Mouse (Mus musculus) neural tube, embryonic 14.5 days (tissue): ENCODE results near the gene Vps13c. TPM values are rescaled to one million over a fixed set of nuclear protein-coding genes. Genes with fewer than 3 reads are reported as not detected.
A peak's percentile ranks its signal among the peaks of the same experiment; 100 is the strongest.

Experiments used
- ATAC-seq: fragments of 200-750 bp; cut with Nextera tagmentation; 2 replicates; pipeline ENCODE4 v1.8.0; 2017; ENCODE audit warnings: low read depth, mild to moderate bottlenecking, moderate TSS enrichment, moderate library complexity
- H3K27ac ChIP-seq: fragments of 300-500 bp; sonication (generic); 2 replicates; pipeline ENCODE4 v1.5.1; 2014; ENCODE audit warnings: low read depth, mild to moderate bottlenecking, control low read depth, low read length, moderate library complexity, mixed read lengths
- H3K27me3 ChIP-seq: fragments of 300-500 bp; sonication (generic); 2 replicates; pipeline ENCODE4 v1.6.1; 2014; ENCODE audit warnings: low read length; ENCODE audit not compliant: control insufficient read depth, insufficient read depth
- H3K36me3 ChIP-seq: fragments of 300-500 bp; sonication (generic); 2 replicates; pipeline ENCODE4 v1.6.1; 2014; ENCODE audit warnings: low read length, mixed read lengths; ENCODE audit not compliant: control insufficient read depth, insufficient read depth
- H3K4me1 ChIP-seq: fragments of 300-500 bp; sonication (generic); 2 replicates; pipeline ENCODE4 v1.6.1; 2014; ENCODE audit warnings: low read length; ENCODE audit not compliant: control insufficient read depth, insufficient read depth
- H3K4me2 ChIP-seq: fragments of 300-500 bp; sonication (generic); 2 replicates; pipeline ENCODE4 v1.6.1; 2014; ENCODE audit warnings: mild to moderate bottlenecking, low read depth, low read length, control low read depth
- H3K4me3 ChIP-seq: fragments of 300-500 bp; sonication (generic); 2 replicates; pipeline ENCODE4 v1.5.1; 2014; ENCODE audit warnings: low read depth, low read length, control low read depth, mixed read lengths
- H3K9ac ChIP-seq: fragments of 300-500 bp; sonication (generic); replicated peaks from 2 replicates; pipeline ENCODE4 v1.6.1; 2014; ENCODE audit warnings: low read depth, mild to moderate bottlenecking, control low read depth, low read length, mixed read lengths
- H3K9me3 ChIP-seq: fragments of 300-500 bp; sonication (generic); 2 replicates; pipeline ENCODE4 v1.6.1; 2016; ENCODE audit warnings: low read length; ENCODE audit not compliant: control insufficient read depth
- WGBS: fragments of 180-500 bp; shearing (Covaris S2); extraction: QIAGEN DNeasy Blood & Tissue Kit; methylation state at CpG from one replicate; pipeline ENCODE4 v1.1.7; 2014; 5-methylcytosine and 5-hydroxymethylcytosine counted together
- polyA plus RNA-seq: library from polyadenylated mRNA; unstranded; fragments of >200 nt; fragmentation: Nextera tagmentation; extraction: Ambion mirVana; gene quantifications from 2 replicates; pipeline ENCODE4 v1.2.1, GENCODE M21; 2014

Gene Vps13c
- polyA plus RNA-seq, 1 experiment from 2014 or later: 16.5 TPM

DNA sequence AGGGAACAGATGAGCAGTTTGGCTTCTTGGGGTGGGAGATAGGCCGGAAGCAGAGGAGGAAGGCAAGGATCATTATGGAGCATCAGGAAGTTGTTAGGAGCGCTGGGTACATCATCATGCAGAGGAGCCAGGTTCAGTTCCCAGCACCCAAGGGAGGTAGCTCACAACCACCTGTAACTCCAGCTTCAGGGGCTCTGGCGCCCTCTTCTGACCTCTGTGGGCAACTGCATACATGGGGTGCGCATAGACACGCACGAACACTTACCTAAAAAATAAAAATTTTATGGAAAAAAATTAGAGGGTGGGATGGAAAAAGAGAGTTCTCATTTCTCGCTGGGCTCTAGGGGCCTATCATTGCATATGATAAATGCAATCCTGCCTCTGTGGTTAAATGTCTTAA, 14.7 kb upstream of the Vps13c start:
- H3K27me3 ChIP-seq: peaks cover 9% of the 10 kb centered on the region; the same call in 1 of the 2 replicates
- no peak overlapping the region for H3K4me2 ChIP-seq
- no peaks in the 10 kb centered on the region for H3K36me3 ChIP-seq
- no peaks in the 10 kb centered on the region for H3K4me1 ChIP-seq
- no peaks in the 10 kb centered on the region for H3K9me3 ChIP-seq
- H3K4me3 ChIP-seq: no peak overlapping the region
- no peak for ATAC-seq
- no peak overlapping the region for H3K27ac ChIP-seq
- WGBS: 86% methylated on average over 7 of the region's 7 CpGs
- H3K9ac ChIP-seq: no peak overlapping the region

GRCm38 (mm10) chr9:67828182-67828581, 12.0 kb upstream of the Vps13c start:
- Histone ChIP-seq H3K27me3 (peaks cover 23% of the 10 kb centered on the region), H3K36me3 (no peaks in the 10 kb centered on the region), H3K9ac (no peak overlapping the region), H3K4me1 (0 out of 2 replicates have a peak, but pooled peaks cover 5% of the 10 kb centered on the region), H3K4me3 (no peak overlapping the region), H3K4me2 (no peak overlapping the region), H3K27ac (no peak overlapping the region), H3K9me3 (no peaks in the 10 kb centered on the region)
- no peak for ATAC-seq
- WGBS: 7% methylated on average over 3 of the region's 3 CpGs

GRCm38 (mm10) chr9:67830411-67831358, 9.5 kb upstream of the Vps13c start:
- H3K36me3 ChIP-seq: no peaks in the 10 kb centered on the region
- H3K4me3 ChIP-seq: peak overlapping the region; percentile 48
- ATAC-seq: peak; percentile 87
- H3K4me1 ChIP-seq: 0 out of 2 replicates have a peak, but pooled peaks cover 5% of the 10 kb centered on the region
- peak overlapping the region; percentile 56 for H3K9ac ChIP-seq
- no peaks in the 10 kb centered on the region for H3K9me3 ChIP-seq
- WGBS: 3% methylated on average over 67 of the region's 84 CpGs
- peaks cover 28% of the 10 kb centered on the region for H3K27me3 ChIP-seq
- peak overlapping the region; percentile 71 for H3K4me2 ChIP-seq
- no peak overlapping the region for H3K27ac ChIP-seq

GRCm38 (mm10) chr9:67831359-67832045, 8.7 kb upstream of the Vps13c start:
- Histone ChIP-seq H3K9ac (peak overlapping the region; percentile 56), H3K27me3 (peaks cover 28% of the 10 kb centered on the region), H3K4me1 (0 out of 2 replicates have a peak, but pooled peaks cover 5% of the 10 kb centered on the region), H3K9me3 (no peaks in the 10 kb centered on the region), H3K4me3 (peak overlapping the region; percentile 48), H3K36me3 (no peaks in the 10 kb centered on the region), H3K27ac (no peak overlapping the region), H3K4me2 (peak overlapping the region; percentile 71)
- ATAC-seq: peak; percentile 72
- 2% methylated on average over 57 of the region's 57 CpGs for WGBS

- 6% methylated on average over 20 of the region's 20 CpGs for WGBS
- Histone ChIP-seq H3K27ac (no peak within 1 kb of the TSS), H3K4me3 (peak within 1 kb of the TSS; percentile 48), H3K9ac (peak within 1 kb of the TSS; percentile 56), H3K36me3 (no peaks in the 10 kb centered on the region), H3K9me3 (no peaks in the 10 kb centered on the region), H3K4me1 (0 out of 2 replicates have a peak, but pooled peaks cover 5% of the 10 kb centered on the region), H3K27me3 (peaks cover 28% of the 10 kb centered on the region), H3K4me2 (peak within 1 kb of the TSS; percentile 71)
- ATAC-seq: no peak
Observed at GRCm38 (mm10) chr9:67832046-67832605, 8.1 kb upstream of the Vps13c start, which contains the start of gene C2cd4a. C2cd4a (minus strand) TSS chr9:67832330.

- H3K4me2 ChIP-seq: no peak overlapping the region
- no peak overlapping the region for H3K9ac ChIP-seq
- H3K4me3 ChIP-seq: no peak overlapping the region
- 0 out of 2 replicates have a peak, but pooled peaks cover 5% of the 10 kb centered on the region for H3K4me1 ChIP-seq
- H3K27me3 ChIP-seq: peaks cover 28% of the 10 kb centered on the region
- H3K36me3 ChIP-seq: no peaks in the 10 kb centered on the region
- 92% methylated on average over 5 of the region's 5 CpGs for whole genome bisulfite sequencing
- H3K27ac ChIP-seq: no peak overlapping the region
- no peak for ATAC-seq
- no peaks in the 10 kb centered on the region for H3K9me3 ChIP-seq
Observed at GRCm38 (mm10) chr9:67834535-67834934, 5.7 kb upstream of the Vps13c start.

- peaks cover 6% of the 10 kb centered on the region; the same call in 1 of the 2 replicates for H3K27me3 ChIP-seq
- no peak overlapping the region for H3K9ac ChIP-seq
- WGBS: 83% methylated on average over 2 of the region's 2 CpGs
- H3K4me2 ChIP-seq: no peak overlapping the region
- peaks cover 6% of the 10 kb centered on the region for H3K4me1 ChIP-seq
- ATAC-seq: no peak
- no peak overlapping the region for H3K4me3 ChIP-seq
- no peak overlapping the region for H3K27ac ChIP-seq
- H3K9me3 ChIP-seq: no peaks in the 10 kb centered on the region
- no peaks in the 10 kb centered on the region for H3K36me3 ChIP-seq
Observed at GRCm38 (mm10) chr9:67837311-67837710, 2.9 kb upstream of the Vps13c start.

DNA sequence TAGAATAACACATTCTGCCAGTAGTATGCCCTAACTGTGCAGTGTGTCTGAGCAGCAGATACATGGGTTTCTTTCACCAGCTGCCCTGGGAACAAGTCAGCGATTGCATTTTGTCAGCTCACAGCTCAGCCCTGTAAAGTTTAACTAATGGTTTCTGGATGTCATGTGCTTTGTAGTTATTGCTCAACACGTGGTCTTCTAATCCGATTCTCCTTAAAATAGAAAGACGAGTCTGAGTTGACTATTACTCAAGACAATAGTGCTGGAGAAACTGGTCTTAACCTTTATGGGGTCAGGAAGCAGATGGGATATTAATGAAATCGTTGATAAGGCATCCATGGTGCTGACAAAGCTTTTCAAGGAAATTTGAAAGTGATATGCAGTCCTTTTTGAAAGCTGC, 2.6 kb downstream of the Vps13c start:
- H3K36me3 ChIP-seq: no peaks in the 10 kb centered on the region
- no peak overlapping the region for H3K9ac ChIP-seq
- no peak overlapping the region for H3K4me2 ChIP-seq
- ATAC-seq: no peak
- no peaks in the 10 kb centered on the region for H3K9me3 ChIP-seq
- WGBS: 69% methylated on average over 5 of the region's 5 CpGs
- peaks cover 10% of the 10 kb centered on the region for H3K4me1 ChIP-seq
- H3K27ac ChIP-seq: no peak overlapping the region
- H3K4me3 ChIP-seq: no peak overlapping the region
- no peaks in the 10 kb centered on the region for H3K27me3 ChIP-seq
